Mouse (Mus musculus) CD8-positive naive resting alpha-beta T cell, adult 57 days (primary cell): Measurements from ENCODE around the gene Ephx4. TPM values are rescaled to one million over a fixed set of nuclear protein-coding genes. Genes with fewer than 3 reads are reported as not detected.

ENCODE experiments used
- total RNA-seq: library from RNA; stranded (reverse); gene quantifications from one replicate; pipeline ENCODE4 v1.2.4, GENCODE M21; 2023

Gene Ephx4
- not detected for total RNA-seq

DNA sequence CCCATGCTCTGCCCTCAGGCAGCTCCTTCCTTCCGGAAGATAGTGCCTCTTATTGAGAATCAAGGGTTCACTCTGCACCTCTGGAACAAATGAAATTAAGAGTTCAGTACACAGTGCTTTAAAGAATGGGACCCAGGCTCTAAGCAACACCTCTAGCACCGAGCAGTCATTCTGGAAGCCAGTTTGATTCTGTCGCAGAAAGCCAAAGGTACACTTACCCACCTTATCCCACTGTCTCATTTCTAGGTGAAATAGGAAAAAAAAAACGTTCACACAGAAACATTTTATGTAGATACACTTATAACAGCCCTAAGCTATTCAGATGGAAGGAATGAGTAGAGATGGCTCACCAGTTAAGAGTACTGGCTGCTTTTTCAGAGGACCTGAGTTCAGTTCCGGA is at the start of gene Ephx4:
Gene Ephx4, plus strand, starts transcription at position 301 of the 400 bp plus-strand sequence.

DNA sequence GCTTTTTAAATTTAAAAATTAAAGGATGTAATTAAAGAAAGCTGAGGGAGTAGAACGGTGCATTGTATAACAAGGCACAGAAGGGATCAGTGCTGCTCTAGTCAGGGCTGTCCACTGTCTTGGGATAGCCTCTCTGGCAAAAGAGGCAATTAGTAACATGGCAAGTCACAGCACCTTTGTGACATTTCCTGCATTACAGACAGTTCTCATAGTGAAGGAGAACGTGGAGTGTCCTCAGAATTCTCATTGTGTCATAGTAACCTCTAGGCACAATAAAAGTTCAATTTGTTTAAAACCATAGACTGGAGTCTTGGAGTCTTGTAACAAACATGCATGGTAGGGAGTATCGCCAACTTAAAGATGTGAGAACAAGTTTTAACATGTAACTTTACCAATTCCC is 28.7 kb downstream of the Ephx4 start, which contains the start of gene Lpcat2b:
Gene Lpcat2b, plus strand, starts transcription at position 301 of the 400 bp plus-strand sequence.

DNA sequence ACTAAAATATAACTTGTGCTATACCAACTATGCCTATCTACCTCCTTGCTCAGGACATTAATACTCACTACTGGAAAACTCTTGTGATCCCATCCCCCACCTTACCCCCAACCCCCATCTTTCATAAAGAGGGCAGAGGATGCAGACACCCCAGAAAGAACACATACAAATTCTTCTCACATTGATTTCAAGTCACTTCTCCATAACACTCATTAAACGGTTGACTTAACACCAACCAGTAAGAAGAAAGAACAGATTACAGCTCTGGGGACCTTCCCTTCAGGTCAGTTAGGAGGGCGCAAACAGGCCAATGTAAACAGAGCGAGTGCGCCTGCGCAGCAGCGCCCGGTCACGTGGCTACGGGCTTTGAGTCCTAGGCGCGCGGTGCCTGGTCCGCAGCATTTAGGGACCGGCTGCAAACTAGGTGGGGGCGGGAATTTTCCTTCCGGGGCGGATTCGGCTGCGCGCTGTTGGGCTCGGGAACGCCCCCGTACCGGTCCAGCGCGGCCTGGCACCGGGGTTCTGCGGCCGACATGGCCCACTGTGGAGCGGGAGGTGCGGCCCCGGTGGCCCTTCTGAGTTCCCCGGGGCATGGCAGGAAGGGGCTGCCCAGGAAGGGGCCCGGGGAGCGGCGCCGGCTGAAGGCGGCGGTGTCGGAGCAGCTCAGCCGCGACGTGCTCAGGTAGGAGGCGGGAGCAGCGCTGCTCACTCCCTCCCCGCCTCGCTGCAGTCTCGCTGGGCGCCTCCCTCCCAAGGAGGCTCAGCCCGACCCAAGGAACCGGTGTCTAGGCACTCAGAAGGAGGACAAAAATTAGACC is 35.1 kb downstream of the Ephx4 start, which contains the start of gene Btbd8:
Gene Btbd8, plus strand, starts transcription at position 534 of the 818 bp plus-strand sequence.

Other genes with a start within 250 kb of the Ephx4 start
- gene Tgfbr3, start 113.1 kb upstream of the Ephx4 start, total RNA-seq = 31.3 TPM
- gene Brdt, start 71.6 kb upstream of the Ephx4 start, total RNA-seq = 0.86 TPM
- gene Lpcat2b, start 28.8 kb downstream of the Ephx4 start, total RNA-seq = not detected
- 8.2 TPM for gene Btbd8, start 35.3 kb downstream of the Ephx4 start, total RNA-seq
- gene Gm42669, start 104.9 kb downstream of the Ephx4 start, total RNA-seq = not detected
- gene 1700028K03Rik, start 132.0 kb downstream of the Ephx4 start, total RNA-seq = not detected
- gene Rpap2, start 194.6 kb downstream of the Ephx4 start, total RNA-seq = 26.5 TPM
- 13.7 TPM for gene Glmn, start 195.2 kb downstream of the Ephx4 start, total RNA-seq